Mouse (Mus musculus) embryonic facial prominence, embryonic 12.5 days (tissue): ENCODE measurements around the gene Rp2. TPM values are rescaled to one million over a fixed set of nuclear protein-coding genes. Genes with fewer than 3 reads are reported as not detected.
"Not testable (repeated sequence)": the region's sequence is repeated elsewhere in the genome, so short reads cannot be mapped to it uniquely, and the experiment has no call there.

Experiments used
- ATAC-seq: fragments of 200-750 bp; cut with Nextera tagmentation; 2 replicates; pipeline ENCODE4 v1.8.0; 2017; ENCODE audit not compliant: insufficient number of reproducible peaks, insufficient read depth, low FRiP score, low TSS enrichment
- H3K27ac ChIP-seq: fragments of 300-500 bp; sonication (generic); 2 replicates; pipeline ENCODE4 v1.5.1; 2016; ENCODE audit warnings: mild to moderate bottlenecking
- H3K27me3 ChIP-seq: fragments of 300-500 bp; sonication (generic); 2 replicates; pipeline ENCODE4 v1.6.1; 2016; ENCODE audit warnings: mild to moderate bottlenecking, moderate library complexity
- H3K36me3 ChIP-seq: fragments of 300-500 bp; sonication (generic); 2 replicates; pipeline ENCODE4 v1.6.1; 2016; ENCODE audit warnings: mild to moderate bottlenecking
- H3K4me1 ChIP-seq: fragments of 300-500 bp; sonication (generic); 2 replicates; pipeline ENCODE4 v1.6.1; 2016
- H3K4me2 ChIP-seq: fragments of 300-500 bp; sonication (generic); replicated peaks from 2 replicates; pipeline ENCODE4 v1.6.1; 2016; ENCODE audit warnings: mild to moderate bottlenecking, moderate library complexity
- H3K4me3 ChIP-seq: fragments of 300-500 bp; sonication (generic); 2 replicates; pipeline ENCODE4 v1.5.1; 2016; ENCODE audit warnings: mild to moderate bottlenecking
- H3K9ac ChIP-seq: fragments of 300-500 bp; sonication (generic); 2 replicates; pipeline ENCODE4 v1.6.1; 2016; ENCODE audit warnings: mild to moderate bottlenecking, moderate library complexity
- H3K9me3 ChIP-seq: fragments of 300-500 bp; sonication (generic); 2 replicates; pipeline ENCODE4 v1.6.1; 2016; ENCODE audit warnings: mild to moderate bottlenecking, moderate library complexity
- WGBS: fragments of 180-500 bp; shearing (Covaris S2); methylation state at CpG from one replicate; pipeline ENCODE4 v1.1.7; 2016; 5-methylcytosine and 5-hydroxymethylcytosine counted together
- polyA plus RNA-seq: library from polyadenylated mRNA; unstranded; fragments of >200 nt; fragmentation: Nextera tagmentation; extraction: Ambion mirVana; gene quantifications from 2 replicates; pipeline ENCODE4 v1.2.1, GENCODE M21; 2016

Gene Rp2
- polyA plus RNA-seq, 1 experiment from 2014 or later, result 22.2 TPM

- H3K27ac ChIP-seq, H3K36me3 ChIP-seq, H3K4me3 ChIP-seq, ATAC-seq, H3K9ac ChIP-seq, H3K27me3 ChIP-seq, H3K4me1 ChIP-seq, H3K9me3 ChIP-seq, H3K4me2 ChIP-seq: not testable (repeated sequence)
- 91% methylated on average over 9 of the region's 9 CpGs for WGBS
These were observed 27.7 kb downstream of the Rp2 start for GRCm38 (mm10) chrX:20391964-20392363.

- no peaks in the 10 kb centered on the region for H3K27me3 ChIP-seq
- H3K4me1 ChIP-seq, result no peaks in the 10 kb centered on the region
- H3K36me3 ChIP-seq, result no peaks in the 10 kb centered on the region
- no peak overlapping the region for H3K9ac ChIP-seq
- no peak overlapping the region for H3K4me2 ChIP-seq
- H3K27ac ChIP-seq, result no peak overlapping the region
- no peak for ATAC-seq
- no peak overlapping the region for H3K4me3 ChIP-seq
- WGBS, result 77% methylated on average over 3 of the region's 3 CpGs
- no peaks in the 10 kb centered on the region for H3K9me3 ChIP-seq
These were observed 28.7 kb downstream of the Rp2 start for GRCm38 (mm10) chrX:20392942-20393341.

- Histone ChIP-seq H3K36me3 (no peaks in the 10 kb centered on the region), H3K4me2 (no peak overlapping the region), H3K27ac (no peak overlapping the region), H3K4me1 (no peaks in the 10 kb centered on the region), H3K27me3 (no peaks in the 10 kb centered on the region), H3K4me3 (no peak overlapping the region), H3K9me3 (no peaks in the 10 kb centered on the region), H3K9ac (no peak overlapping the region)
- 84% methylated on average over 4 of the region's 4 CpGs for WGBS
- no peak for ATAC-seq
These were observed 39.8 kb downstream of the Rp2 start for GRCm38 (mm10) chrX:20404068-20404467.

GRCm38 (mm10) chrX:20406909-20407308 is 42.6 kb downstream of the Rp2 start:
- Histone ChIP-seq H3K9ac (no peak overlapping the region), H3K36me3 (no peaks in the 10 kb centered on the region), H3K4me2 (no peak overlapping the region), H3K27me3 (no peaks in the 10 kb centered on the region), H3K27ac (no peak overlapping the region), H3K4me3 (no peak overlapping the region), H3K4me1 (no peaks in the 10 kb centered on the region), H3K9me3 (no peaks in the 10 kb centered on the region)
- 95% methylated on average over 2 of the region's 2 CpGs for WGBS
- no peak for ATAC-seq

GRCm38 (mm10) chrX:20407676-20408075 is 43.4 kb downstream of the Rp2 start:
- no peaks in the 10 kb centered on the region for H3K4me1 ChIP-seq
- no peaks in the 10 kb centered on the region for H3K9me3 ChIP-seq
- no peak overlapping the region for H3K4me2 ChIP-seq
- no peaks in the 10 kb centered on the region for H3K27me3 ChIP-seq
- H3K4me3 ChIP-seq, result no peak overlapping the region
- H3K27ac ChIP-seq, result no peak overlapping the region
- no peak overlapping the region for H3K9ac ChIP-seq
- H3K36me3 ChIP-seq, result no peaks in the 10 kb centered on the region
- WGBS, result 70% methylated on average over 2 of the region's 2 CpGs
- no peak for ATAC-seq

GRCm38 (mm10) chrX:20411382-20411781 is 47.1 kb downstream of the Rp2 start:
- no peak overlapping the region for H3K9ac ChIP-seq
- H3K27me3 ChIP-seq, result no peaks in the 10 kb centered on the region
- H3K36me3 ChIP-seq, result no peaks in the 10 kb centered on the region
- H3K27ac ChIP-seq, result no peak overlapping the region
- H3K4me1 ChIP-seq, result no peaks in the 10 kb centered on the region
- no peak for ATAC-seq
- no peak overlapping the region for H3K4me3 ChIP-seq
- no peak overlapping the region for H3K4me2 ChIP-seq
- WGBS, result 85% methylated on average over 4 of the region's 4 CpGs
- H3K9me3 ChIP-seq, result no peaks in the 10 kb centered on the region

GRCm38 (mm10) chrX:20412221-20412620 is 47.9 kb downstream of the Rp2 start:
- H3K9ac ChIP-seq, result no peak overlapping the region
- no peaks in the 10 kb centered on the region for H3K36me3 ChIP-seq
- no peaks in the 10 kb centered on the region for H3K4me1 ChIP-seq
- H3K27ac ChIP-seq, result no peak overlapping the region
- no peaks in the 10 kb centered on the region for H3K9me3 ChIP-seq
- 76% methylated on average over 3 of the region's 3 CpGs for WGBS
- ATAC-seq, result no peak
- no peak overlapping the region for H3K4me3 ChIP-seq
- H3K4me2 ChIP-seq, result no peak overlapping the region
- no peaks in the 10 kb centered on the region for H3K27me3 ChIP-seq

GRCm38 (mm10) chrX:20414885-20415622 is 50.8 kb downstream of the Rp2 start:
- Histone ChIP-seq H3K4me1 (no peaks in the 10 kb centered on the region), H3K4me3 (no peak overlapping the region), H3K27ac (no peak overlapping the region), H3K27me3 (no peaks in the 10 kb centered on the region), H3K9ac (no peak overlapping the region), H3K4me2 (no peak overlapping the region), H3K36me3 (no peaks in the 10 kb centered on the region), H3K9me3 (no peaks in the 10 kb centered on the region)
- ATAC-seq, result no peak
- 62% methylated on average over 10 of the region's 10 CpGs for WGBS

- H3K4me3 ChIP-seq, result no peak overlapping the region
- H3K27me3 ChIP-seq, result no peaks in the 10 kb centered on the region
- no peaks in the 10 kb centered on the region for H3K4me1 ChIP-seq
- H3K9ac ChIP-seq, result no peak overlapping the region
- no peak for ATAC-seq
- H3K36me3 ChIP-seq, result no peaks in the 10 kb centered on the region
- no peak overlapping the region for H3K27ac ChIP-seq
- H3K9me3 ChIP-seq, result no peaks in the 10 kb centered on the region
- H3K4me2 ChIP-seq, result no peak overlapping the region
- 94% methylated on average over 2 of the region's 2 CpGs for WGBS
These were observed 54.2 kb downstream of the Rp2 start for GRCm38 (mm10) chrX:20418461-20418860.

GRCm38 (mm10) chrX:20419536-20419935 is 55.3 kb downstream of the Rp2 start:
- Histone ChIP-seq H3K27ac (no peak overlapping the region), H3K27me3 (no peaks in the 10 kb centered on the region), H3K4me1 (no peaks in the 10 kb centered on the region), H3K9me3 (no peaks in the 10 kb centered on the region), H3K4me2 (no peak overlapping the region), H3K9ac (no peak overlapping the region), H3K4me3 (no peak overlapping the region), H3K36me3 (no peaks in the 10 kb centered on the region)
- WGBS, result 83% methylated on average over 4 of the region's 4 CpGs
- no peak for ATAC-seq

GRCm38 (mm10) chrX:20425140-20425838 is 61.0 kb downstream of the Rp2 start, which contains the start of gene Jade3:
Jade3 (plus strand) TSS chrX:20425688.
- H3K27me3 ChIP-seq, result no peaks in the 10 kb centered on the region
- peak; percentile 97 for ATAC-seq
- 26% methylated on average over 56 of the region's 67 CpGs for WGBS

GRCm38 (mm10) chrX:20425839-20426449 is 61.7 kb downstream of the Rp2 start:
- ATAC-seq, result peak; percentile 67
- H3K27ac ChIP-seq, result peak overlapping the region; percentile 87

More at GRCm38 (mm10) chrX:20425140-20425838, 61.0 kb downstream of the Rp2 start, which contains the start of gene Jade3:
- no peaks in the 10 kb centered on the region for H3K4me1 ChIP-seq
- peak within 1 kb of the TSS; percentile 59 for H3K4me3 ChIP-seq
- no peaks in the 10 kb centered on the region for H3K9me3 ChIP-seq
- peak within 1 kb of the TSS; percentile 54 for H3K4me2 ChIP-seq
- no peaks in the 10 kb centered on the region for H3K36me3 ChIP-seq
- peak within 1 kb of the TSS; percentile 68 for H3K9ac ChIP-seq
- H3K27ac ChIP-seq, result peak within 1 kb of the TSS; percentile 87

More at GRCm38 (mm10) chrX:20425839-20426449, 61.7 kb downstream of the Rp2 start:
- H3K36me3 ChIP-seq, result no peaks in the 10 kb centered on the region
- H3K9ac ChIP-seq, result peak overlapping the region; percentile 68
- H3K4me1 ChIP-seq, result no peaks in the 10 kb centered on the region
- H3K4me2 ChIP-seq, result peak overlapping the region; percentile 54
- H3K4me3 ChIP-seq, result peak overlapping the region; percentile 59
- H3K9me3 ChIP-seq, result no peaks in the 10 kb centered on the region
- WGBS, result 15% methylated on average over 44 of the region's 51 CpGs
- H3K27me3 ChIP-seq, result no peaks in the 10 kb centered on the region
